Mouse (Mus musculus): ENCODE data around the gene Gm37240.

The Gm37240 gene

DNA sequence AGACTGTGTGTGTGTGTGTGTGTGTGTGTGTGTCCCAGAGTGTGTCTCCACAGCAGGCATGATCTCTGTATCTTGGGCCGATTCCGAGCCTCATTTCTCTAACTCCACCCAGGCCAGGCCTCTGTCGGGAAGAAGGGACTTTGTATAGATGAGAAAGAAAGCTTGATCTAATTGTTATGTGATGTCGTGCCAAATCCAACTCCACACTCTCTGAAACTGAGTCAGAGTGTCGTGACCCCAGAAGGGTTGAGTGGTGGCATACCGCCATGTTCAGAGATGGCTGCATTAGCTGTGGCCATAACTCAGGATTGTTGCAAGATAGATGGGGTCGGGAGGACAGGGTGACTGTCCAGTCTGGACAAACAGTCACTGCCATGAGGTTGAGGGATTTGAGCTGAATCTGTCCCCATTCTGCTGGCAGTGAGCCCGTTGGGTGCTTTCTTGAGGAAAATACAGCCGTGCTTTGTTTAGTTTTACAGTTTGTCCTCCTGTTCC lies 1191.4 kb downstream of the Gm37240 start:
- DNase-seq (ENCODE audit: extremely low spot score, low read depth, low spot score), result no peak

DNA sequence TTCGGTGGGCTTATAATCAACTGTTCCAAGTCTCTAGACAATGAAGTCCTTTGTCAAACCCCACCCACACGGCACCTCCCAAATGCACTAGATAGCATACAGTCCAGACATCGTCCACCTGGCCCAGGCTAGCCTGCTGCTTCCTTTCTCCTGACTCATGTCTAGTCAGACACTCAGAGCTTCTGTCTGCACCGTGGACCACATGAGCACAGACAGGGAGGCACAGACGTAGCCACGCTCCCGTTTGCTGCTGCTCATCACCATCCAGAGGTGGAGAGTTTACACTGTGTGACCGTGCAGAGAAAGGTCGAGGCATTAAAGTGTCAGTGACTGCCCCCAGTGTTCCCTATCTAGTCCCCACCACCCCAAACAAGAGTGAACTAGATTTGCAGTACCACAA lies 1191.9 kb downstream of the Gm37240 start:
- DNase-seq (ENCODE audit: extremely low spot score, low read depth, low spot score), result no peak

DNA sequence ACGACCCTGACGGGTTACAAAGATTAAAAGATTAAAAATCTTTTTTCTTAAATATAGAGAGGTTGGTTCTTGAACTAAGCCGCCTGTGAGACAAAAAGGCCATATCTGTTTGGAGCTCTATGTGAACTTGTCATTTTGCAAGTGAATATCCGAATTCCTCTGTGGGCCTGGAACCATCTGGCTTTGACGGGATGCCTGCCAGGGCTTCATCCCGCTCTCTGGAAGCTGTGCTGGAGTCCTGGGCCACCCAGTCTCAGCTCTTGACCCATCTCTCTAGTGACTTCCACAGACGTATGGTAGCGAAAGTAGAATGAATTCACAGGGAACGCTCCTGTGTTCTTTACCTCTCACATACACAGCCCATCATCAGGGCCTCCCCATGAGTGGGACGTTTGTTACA lies 1193.4 kb downstream of the Gm37240 start:
- no peak for DNase-seq (ENCODE audit: extremely low spot score, low read depth, low spot score)

- peak; percentile 14 for DNase-seq (ENCODE audit: extremely low spot score, low read depth, low spot score)
Measured at GRCm38 (mm10) chr3:84692647-84693199, 1194.6 kb downstream of the Gm37240 start.

DNA sequence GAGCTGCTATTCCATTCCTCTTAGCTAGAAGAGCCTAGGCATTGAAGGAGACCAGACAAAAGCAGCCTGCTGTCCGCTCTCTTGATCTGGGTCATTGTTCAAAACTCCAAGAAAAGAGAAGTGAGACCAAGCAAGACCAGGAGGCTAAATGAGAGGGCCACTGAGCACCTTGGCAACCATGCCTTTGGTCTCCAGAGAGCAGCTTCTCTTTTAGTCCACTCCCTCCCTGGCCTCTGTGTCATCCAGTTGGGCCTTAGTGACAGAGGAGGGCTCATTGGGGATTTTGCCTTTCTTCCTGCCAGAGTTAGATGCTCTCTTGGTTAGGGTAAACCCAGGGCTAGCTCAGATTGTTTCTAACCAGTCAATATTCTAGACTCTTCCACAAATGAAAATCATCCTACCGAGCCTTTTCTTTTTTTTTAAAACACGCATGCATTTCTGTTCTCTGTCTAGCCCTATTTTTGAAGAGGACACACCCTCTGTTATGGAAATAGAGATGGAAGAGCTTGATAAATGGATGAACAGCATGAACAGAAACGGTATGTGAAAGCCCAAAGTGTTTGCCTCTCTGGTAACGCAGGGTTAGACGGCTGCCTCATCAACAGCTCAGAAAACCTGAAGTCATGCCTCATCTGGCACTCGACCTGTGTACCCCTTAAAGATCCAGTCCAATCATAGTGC lies 1197.1 kb downstream of the Gm37240 start:
- DNase-seq (ENCODE audit: extremely low spot score, low read depth, low spot score), result no peak

GRCm38 (mm10) chr3:84689656-84690055 lies 1197.7 kb downstream of the Gm37240 start:
- no peak for DNase-seq (ENCODE audit: extremely low spot score, low read depth, low spot score)

DNA sequence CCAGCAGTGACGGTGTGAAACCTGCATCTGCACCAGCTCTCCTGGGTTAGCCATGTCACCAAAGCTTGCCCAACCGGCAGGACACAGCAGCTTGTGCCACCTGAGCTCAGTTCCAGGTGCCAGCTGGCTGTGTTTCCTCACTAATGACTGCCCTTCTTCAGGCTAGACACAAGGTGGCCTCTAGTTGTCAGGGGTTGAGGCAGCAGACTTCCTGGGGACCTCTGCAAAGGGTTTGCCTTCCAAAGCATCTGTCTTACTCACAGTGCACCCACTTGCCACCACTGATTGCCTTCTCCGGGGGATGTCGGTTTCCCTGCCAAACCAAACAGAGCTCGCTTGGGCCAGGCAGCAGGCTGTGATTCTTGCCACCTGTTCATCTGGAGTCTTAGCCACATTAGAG lies 1199.1 kb downstream of the Gm37240 start:
- no peak for DNase-seq (ENCODE audit: extremely low spot score, low read depth, low spot score)

GRCm38 (mm10) chr3:84687488-84687846 lies 1199.9 kb downstream of the Gm37240 start:
- DNase-seq (ENCODE audit: extremely low spot score, low read depth, low spot score), result no peak

DNA sequence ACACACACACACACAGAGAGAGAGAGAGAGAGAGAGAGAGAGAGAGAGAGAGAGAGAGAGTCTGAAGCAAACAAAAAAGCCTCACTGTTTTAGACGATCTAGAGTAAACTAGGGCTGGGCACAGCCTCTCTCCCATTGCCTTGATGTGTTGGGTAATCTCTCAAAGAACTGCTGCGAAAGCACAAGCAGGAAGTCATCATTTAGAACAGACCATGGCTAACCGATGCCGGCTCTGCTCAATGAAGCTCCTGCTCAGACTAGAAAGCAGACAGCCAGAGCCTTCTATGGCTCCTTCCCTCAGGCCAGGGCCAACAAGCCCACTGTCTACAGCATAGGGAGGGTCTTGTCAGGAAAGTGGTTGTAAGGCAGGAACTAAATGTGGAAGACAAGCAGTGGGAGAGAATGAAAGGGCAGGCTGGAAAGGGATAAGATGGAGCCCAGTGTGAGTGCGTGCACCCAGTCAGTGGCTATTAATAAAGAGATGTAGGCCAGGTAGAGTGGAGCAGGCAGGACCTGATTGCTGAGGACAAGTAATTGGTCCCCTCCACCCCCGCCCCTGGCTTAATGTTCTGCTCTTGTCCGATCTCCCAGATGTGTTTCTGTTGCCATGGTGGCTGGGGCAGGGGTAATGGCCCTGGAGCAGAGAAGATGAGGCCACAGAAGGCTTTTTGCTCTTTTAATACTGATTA lies 1200.4 kb downstream of the Gm37240 start:
- DNase-seq (ENCODE audit: extremely low spot score, low read depth, low spot score), result no peak

DNA sequence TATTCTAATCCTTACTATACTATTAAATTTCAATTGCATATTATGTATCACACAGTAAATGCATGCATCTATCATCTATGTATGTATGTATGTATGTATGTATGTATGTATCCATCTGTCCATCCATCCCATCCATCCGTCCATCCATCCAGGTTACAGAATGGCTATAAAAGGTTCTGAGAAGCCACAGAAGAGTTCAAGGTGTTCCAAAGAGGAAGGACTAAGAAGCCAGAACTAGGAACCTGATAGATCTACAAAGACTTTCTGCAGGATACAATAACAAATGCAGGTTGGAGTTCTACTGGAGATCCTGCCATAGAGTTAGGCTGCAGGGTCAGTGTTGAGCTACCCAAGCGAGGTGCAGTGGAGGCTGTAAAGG lies 1201.0 kb downstream of the Gm37240 start:
- DNase-seq (ENCODE audit: extremely low spot score, low read depth, low spot score), result no peak

DNA sequence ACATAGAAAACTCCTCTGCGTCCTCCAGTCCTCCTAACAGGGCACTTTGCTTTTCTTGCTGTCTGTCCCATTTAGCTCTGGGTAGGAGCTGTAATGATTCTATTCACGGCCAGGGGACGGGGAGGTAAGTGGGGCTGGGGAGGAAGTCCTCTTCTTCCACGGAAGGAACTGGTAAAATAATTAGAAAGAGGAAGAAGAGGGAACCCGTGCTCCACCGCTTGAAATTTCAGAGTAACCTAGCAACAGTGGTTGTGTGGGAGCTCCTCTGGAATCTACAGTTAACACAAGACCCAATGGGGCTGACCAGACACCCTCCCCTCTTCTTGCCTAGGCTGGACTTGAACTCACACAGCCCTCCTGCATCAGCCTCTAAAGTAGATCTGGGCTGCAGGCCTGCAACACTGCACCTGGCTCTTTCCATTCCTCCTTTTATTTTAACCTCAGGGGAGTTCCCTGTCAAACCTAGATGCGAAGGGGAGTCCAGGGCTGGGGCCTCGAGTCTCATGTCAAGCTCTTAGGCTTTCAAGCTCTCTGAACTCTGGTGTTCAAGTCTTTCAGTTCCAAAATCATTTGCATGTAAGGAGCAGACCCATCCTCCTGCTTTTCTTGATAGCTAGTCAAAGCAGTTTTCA lies 1201.5 kb downstream of the Gm37240 start:
- DNase-seq (ENCODE audit: extremely low spot score, low read depth, low spot score), result no peak

DNA sequence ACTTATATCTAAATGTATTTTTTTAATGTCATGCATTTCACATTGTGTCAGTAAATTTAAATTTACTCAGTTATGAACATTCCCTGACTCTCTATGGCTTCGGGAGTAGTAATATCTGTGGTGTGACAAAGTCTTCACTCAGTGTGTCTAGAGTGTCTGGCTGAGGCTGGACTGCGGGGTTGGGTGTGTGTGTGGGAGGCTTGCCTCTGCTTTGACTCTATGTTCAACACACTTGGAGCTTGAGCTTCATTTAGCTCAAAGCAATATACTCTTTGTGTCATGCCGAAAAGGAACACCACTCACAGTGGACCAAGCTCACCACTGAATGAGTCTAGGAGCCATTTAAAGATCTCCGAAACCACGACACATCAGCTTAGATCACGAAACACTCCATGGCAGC lies 1203.5 kb downstream of the Gm37240 start:
- DNase-seq (ENCODE audit: extremely low spot score, low read depth, low spot score), result no peak

DNA sequence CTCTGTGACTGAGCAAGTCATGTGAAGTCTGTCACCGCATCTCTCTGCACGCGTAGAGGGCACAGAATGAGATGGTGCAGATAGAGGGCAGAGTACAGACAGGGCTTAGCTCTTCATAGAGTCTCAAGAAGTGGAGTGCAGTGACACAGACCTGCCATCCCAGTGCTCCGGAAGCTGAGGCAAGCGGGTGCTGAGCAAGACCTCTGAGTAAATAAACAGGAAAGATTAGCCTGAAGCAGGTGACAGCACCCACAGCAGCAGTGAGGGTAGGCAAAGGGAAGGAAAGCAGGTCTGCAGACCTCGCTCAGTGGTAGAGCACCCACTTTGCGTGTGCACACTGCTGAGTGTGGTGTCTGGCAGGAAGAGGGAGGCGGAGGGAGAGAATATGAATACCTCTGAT lies 1205.6 kb downstream of the Gm37240 start:
- no peak for DNase-seq (ENCODE audit: extremely low spot score, low read depth, low spot score)

DNA sequence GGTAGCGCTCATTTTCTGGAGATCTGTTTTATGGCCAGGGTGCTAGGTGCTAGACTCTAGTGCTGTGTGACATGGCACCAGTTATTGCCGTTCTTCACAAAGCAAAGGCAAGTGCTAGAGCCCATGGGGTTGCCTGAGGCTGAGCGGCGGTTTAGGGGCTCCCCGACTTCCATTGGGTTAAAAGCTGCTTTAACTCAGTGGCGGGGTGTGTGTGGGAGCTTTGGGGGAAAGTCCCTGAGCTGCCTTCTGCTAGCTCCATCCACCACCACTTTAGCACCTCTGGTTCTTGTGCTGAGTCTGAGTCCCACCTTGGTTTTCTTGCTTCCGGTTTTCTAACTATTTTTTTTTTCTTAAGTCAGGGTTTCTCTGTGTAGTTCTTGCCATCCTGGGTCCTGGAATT lies 1207.3 kb downstream of the Gm37240 start:
- no peak for DNase-seq (ENCODE audit: extremely low spot score, low read depth, low spot score)

DNA sequence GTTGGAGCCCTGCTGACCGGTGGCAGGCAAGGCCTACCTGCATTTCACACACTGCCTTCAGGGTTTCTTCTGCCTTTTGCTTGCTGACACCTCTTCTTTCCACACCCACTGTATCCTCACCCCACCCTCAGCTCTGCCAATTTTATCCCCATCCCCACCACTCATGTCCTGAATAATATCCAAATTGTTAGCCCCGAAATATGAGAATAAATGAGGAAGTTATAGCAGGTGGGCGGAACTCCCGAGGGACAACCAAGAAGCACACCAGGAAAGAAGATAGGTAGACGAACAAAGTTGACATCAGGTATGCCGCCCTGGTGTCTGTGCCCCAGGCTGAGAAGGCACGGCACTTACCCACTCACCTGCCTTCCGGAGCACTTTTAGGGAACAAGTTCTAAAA lies 1207.8 kb downstream of the Gm37240 start:
- no peak for DNase-seq (ENCODE audit: extremely low spot score, low read depth, low spot score)

DNA sequence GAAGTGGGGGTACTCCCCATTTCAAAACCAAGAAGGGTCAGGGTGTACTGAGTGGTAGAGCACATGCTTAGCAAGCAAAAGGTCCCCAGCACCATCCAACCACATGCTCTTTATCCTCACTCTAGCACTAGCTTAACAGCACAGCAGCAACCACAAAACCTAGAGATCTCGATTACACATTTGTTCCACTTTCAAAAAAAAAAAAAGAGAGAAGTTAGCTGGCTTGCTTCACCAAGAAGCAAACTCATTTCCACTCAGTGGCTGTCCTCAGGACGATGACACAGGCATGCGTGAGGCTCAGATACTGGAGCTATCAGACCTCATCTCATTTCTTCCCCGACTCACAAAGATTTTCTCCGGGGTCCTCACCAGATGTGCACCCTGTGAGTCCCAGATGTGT lies 1208.4 kb downstream of the Gm37240 start:
- no peak for DNase-seq (ENCODE audit: extremely low spot score, low read depth, low spot score)

DNA sequence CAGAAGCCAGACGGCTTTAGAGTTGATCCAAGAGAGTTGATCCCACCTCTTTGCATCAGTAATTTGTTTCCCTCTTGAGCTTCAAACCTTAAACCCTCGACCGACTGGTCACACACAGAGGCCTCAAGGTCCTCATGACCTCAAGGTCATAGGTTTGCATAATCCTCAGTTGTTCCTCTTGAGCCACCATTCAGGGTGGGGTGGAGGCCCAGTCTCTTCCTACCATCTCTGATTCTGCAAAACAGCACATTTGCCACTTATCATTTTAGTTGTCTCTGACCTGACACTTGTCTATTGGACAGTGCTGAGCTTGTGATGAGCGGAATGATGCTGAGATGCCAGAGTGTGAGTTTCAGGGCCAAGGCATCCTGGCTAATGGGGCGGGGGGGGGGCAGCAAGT lies 1211.6 kb downstream of the Gm37240 start:
- no peak for DNase-seq (ENCODE audit: extremely low spot score, low read depth, low spot score)

DNA sequence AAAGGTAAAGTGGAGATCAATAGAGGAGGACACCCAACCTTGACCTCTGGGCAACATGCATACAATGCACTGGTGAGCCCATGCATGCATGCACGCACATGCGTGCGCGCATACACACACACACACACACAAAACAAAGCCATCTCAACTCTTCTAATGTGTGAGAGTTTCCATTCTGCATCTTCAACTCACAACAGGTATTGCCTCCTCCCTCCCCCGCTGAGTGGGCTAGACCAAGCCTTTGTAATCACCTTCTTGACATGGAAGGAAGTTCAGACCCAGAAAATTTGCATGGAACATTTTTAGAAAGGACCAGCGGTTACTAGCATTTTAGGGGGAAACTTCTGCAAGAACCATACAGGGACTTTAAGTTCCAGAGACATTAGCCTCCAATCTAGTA lies 1213.8 kb downstream of the Gm37240 start:
- no peak for DNase-seq (ENCODE audit: extremely low spot score, low read depth, low spot score)

DNA sequence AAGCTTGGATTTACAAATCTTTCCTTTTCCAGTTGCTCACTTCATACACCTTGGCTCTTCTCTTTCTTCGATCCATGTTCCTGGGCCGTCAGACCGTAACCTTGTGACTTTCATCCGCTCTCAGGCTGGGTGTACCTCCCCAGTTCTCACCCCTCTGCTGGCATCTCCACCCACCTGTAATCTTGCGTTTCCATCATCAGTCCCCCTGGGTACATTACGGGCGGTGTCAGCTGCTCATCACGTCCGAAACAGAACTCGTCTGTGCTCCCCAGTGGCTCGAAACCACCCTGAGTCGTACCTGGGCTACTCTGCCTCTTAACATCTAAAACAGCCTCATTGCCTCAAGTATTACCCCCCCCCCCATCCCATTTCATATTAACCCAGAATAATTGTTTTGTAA lies 1215.2 kb downstream of the Gm37240 start:
- DNase-seq (ENCODE audit: extremely low spot score, low read depth, low spot score), result no peak

- DNase-seq (ENCODE audit: extremely low spot score, low read depth, low spot score), result no peak
Measured at GRCm38 (mm10) chr3:84668957-84669356, 1218.4 kb downstream of the Gm37240 start.

DNA sequence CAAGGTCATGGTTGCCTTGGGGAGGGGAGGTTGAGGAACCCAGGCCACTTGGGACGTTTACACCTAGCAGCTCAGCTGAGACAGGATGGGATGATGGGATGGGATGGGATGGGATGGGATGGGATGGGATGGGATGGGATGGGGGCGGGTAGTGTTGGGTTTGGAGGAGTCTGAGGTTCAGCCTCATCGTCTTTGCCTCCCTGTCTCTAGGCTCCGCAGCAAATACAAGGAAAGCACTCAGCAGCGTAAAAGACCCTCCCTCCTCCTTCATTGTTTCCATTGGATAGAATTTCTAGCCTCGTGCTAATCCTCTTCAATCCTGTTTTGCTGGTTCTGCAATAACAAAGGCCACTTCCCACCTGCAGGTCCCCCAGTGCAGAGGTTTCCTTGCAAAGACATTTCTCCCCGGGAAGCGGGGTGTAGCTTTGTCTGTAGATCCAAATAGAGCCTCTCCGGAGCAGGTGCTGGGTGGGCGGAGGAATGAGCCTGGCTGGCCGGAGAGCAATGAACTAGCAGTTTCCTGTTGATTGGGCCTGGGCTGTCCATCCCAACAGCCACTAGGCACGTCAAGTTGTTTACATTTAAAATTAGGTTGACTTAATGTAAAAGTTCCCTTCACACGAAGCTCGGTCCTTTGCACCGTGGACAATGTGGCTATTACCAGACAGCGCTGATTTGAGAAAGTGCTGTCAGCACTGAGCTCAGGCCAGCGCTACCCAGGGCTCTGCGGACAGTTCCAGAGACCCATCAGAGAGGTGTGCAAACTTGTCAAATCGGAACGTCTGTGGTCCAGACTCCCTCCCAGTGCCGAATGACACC lies 1221.9 kb downstream of the Gm37240 start:
- no peak for DNase-seq (ENCODE audit: extremely low spot score, low read depth, low spot score)
